Mouse (Mus musculus) cortical plate, adult 2 months (tissue): ENCODE data around the gene Gm17416. TPM values are rescaled to one million over a fixed set of nuclear protein-coding genes. Genes with fewer than 3 reads are reported as not detected.
A peak's percentile ranks its signal among the peaks of the same experiment; 100 is the strongest.

Experiments used
- H3K27ac ChIP-seq: fragments of 200-500 bp; 2 replicates; pipeline ENCODE4 v1.5.1; 2012; ENCODE audit warnings: low read length, control low read depth, inconsistent platforms; ENCODE audit not compliant: insufficient read depth
- H3K4me1 ChIP-seq: fragments of 200-500 bp; 2 replicates; pipeline ENCODE4 v1.6.1; 2011; ENCODE audit warnings: low read length; ENCODE audit not compliant: control insufficient read depth, insufficient read depth
- H3K4me3 ChIP-seq: fragments of 200-500 bp; 2 replicates; pipeline ENCODE4 v1.5.1; 2011; ENCODE audit warnings: mild to moderate bottlenecking, low read length, control low read depth; ENCODE audit not compliant: insufficient read depth
- CTCF ChIP-seq: fragments of 200-500 bp; IDR thresholded peaks from 2 replicates; pipeline ENCODE4 v1.5.1; 2011; ENCODE audit warnings: mild to moderate bottlenecking, control low read depth, low read length; ENCODE audit not compliant: insufficient read depth; ENCODE audit errors: extremely low read depth
- POLR2A ChIP-seq: fragments of 200-500 bp; IDR thresholded peaks from 2 replicates; pipeline ENCODE4 v1.6.1; 2011; ENCODE audit warnings: mild to moderate bottlenecking, low read length, control low read depth; ENCODE audit not compliant: insufficient read depth; ENCODE audit errors: extremely low read depth
- polyA plus RNA-seq: library from polyadenylated mRNA; depleted of rRNA; stranded (reverse); fragments of >200 nt; gene quantifications from 2 replicates; pipeline ENCODE4 v1.2.3, GENCODE M21; 2012

The Gm17416 gene
- polyA plus RNA-seq, 1 experiment, result not detected

- Histone ChIP-seq H3K4me1 (no peaks in the 10 kb centered on the region), H3K27ac (no peak overlapping the region), H3K4me3 (no peak overlapping the region)
- TF ChIP-seq POLR2A, result no peak
- TF ChIP-seq CTCF, result no peak
Observed at GRCm38 (mm10) chr2:152570313-152570712, 1.2 kb downstream of the Gm17416 start.

GRCm38 (mm10) chr2:152572114-152572794 is 3.1 kb downstream of the Gm17416 start, which contains the start of gene Defb21:
Gene Defb21, plus strand, starts transcription at chr2:152572744.
- H3K27ac ChIP-seq, result no peak within 1 kb of the TSS
- H3K4me3 ChIP-seq, result no peak within 1 kb of the TSS
- no peak for TF ChIP-seq POLR2A
- H3K4me1 ChIP-seq, result no peaks in the 10 kb centered on the region

- H3K4me3 ChIP-seq, result no peak overlapping the region
- no peak overlapping the region for H3K27ac ChIP-seq
- H3K4me1 ChIP-seq, result no peaks in the 10 kb centered on the region
- no peak for TF ChIP-seq CTCF
- TF ChIP-seq POLR2A, result no peak
Observed at GRCm38 (mm10) chr2:152573484-152573883, 4.3 kb downstream of the Gm17416 start.

DNA sequence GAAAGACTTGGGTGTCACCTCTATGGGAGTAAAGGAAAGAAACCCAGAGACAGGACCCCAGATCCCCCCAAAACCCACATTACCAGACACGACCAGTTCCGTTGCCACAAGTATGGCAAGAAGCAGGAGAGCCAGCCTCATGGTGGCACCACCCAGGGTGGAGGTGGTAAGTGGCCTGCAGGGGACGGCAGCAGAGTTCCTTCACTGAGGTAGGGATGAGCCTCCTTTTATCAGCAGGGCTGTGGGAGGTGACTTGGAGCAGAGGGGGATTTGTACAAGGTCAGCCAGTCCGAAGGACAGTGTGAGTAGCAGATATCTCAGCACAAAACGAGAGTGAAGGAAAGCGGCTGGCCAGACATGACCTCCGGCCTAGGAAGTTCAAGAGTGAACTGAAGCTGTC is 11.0 kb downstream of the Gm17416 start, which contains the start of gene Defb19:
Gene Defb19 (minus strand): TSS at position 206 of the 400 bp plus-strand sequence.
- TF ChIP-seq POLR2A (no peak), CTCF (no peak)
- Histone ChIP-seq H3K4me1 (no peaks in the 10 kb centered on the region), H3K4me3 (no peak within 1 kb of the TSS), H3K27ac (no peak within 1 kb of the TSS)

- no peak overlapping the region for H3K27ac ChIP-seq
- H3K4me1 ChIP-seq, result no peaks in the 10 kb centered on the region
- no peak for TF ChIP-seq POLR2A
- no peak for TF ChIP-seq CTCF
- no peak overlapping the region for H3K4me3 ChIP-seq
Observed at GRCm38 (mm10) chr2:152580612-152581011, 11.5 kb downstream of the Gm17416 start.

GRCm38 (mm10) chr2:152586926-152587560 is 17.9 kb downstream of the Gm17416 start:
- no peak overlapping the region for H3K4me3 ChIP-seq
- no peak overlapping the region for H3K27ac ChIP-seq
- H3K4me1 ChIP-seq, result no peaks in the 10 kb centered on the region
- TF ChIP-seq POLR2A (no peak), CTCF (peak; percentile 43)

GRCm38 (mm10) chr2:152588450-152588849 is 19.3 kb downstream of the Gm17416 start:
- H3K4me3 ChIP-seq, result no peak overlapping the region
- TF ChIP-seq CTCF (no peak), POLR2A (no peak)
- no peak overlapping the region for H3K27ac ChIP-seq
- no peaks in the 10 kb centered on the region for H3K4me1 ChIP-seq

DNA sequence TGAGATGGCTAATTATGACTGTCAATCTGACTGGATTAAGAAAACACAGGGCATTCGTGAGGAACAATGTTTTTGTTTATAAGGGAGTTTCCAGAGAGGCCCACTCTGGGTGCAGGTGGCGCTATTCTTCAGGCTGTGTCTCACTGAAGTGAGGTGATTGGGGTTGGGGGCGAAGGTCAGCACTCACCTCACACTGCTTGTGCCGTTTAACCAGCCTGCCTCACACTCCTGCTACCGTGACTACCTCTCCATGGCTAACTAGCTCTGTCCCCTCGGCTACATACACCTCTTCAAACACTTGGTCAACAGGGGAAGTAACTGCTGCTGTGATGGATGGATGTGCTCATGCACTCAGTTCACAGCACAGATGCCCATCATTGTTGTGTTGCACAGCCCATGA is 19.9 kb downstream of the Gm17416 start:
- TF ChIP-seq CTCF (no peak), POLR2A (no peak)
- Histone ChIP-seq H3K4me1 (no peaks in the 10 kb centered on the region), H3K27ac (no peak overlapping the region), H3K4me3 (no peak overlapping the region)

DNA sequence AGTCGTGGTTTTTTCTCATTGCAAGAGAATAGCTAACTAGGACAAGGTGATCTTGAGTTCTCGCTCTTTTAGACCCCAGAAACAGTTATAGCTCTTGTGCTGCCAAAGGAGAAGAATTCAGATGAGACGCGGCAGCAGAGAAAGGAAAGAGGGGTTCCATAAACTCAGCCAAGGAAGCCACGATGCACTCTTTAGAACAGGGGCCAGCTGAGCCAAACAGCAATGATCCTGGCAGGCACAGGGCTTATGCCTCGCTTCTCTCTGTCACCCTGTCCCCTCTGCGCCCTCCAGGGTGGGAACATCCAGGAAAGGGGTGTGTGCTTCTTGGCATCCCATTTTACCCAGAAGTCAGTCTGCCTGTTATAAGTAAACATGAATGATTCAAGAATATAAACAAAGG is 30.2 kb downstream of the Gm17416 start, which contains the start of gene Defb45:
Gene Defb45 (minus strand): TSS at position 101 of the 400 bp plus-strand sequence.
- H3K4me3 ChIP-seq, result no peak within 1 kb of the TSS
- no peak for TF ChIP-seq CTCF
- no peak for TF ChIP-seq POLR2A

DNA sequence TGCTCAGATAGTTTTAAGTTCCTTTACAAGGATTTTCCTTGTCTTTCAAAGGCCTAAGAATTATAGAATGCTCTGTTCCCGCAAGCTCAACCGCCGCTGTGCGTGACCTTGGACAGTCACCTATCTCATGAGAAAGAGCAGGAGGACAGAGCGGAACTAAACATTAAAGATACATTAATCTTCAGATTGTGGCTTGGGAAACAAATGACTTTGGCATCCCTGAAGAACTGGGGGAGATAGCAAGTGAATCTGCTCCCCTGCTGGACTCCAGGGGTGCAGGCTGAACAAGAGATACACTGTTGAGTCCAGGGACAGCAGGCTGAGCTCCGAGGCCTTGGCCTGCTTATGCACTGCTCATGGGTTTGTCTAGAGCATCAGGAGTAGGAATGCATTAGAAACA is 30.9 kb downstream of the Gm17416 start:
- Histone ChIP-seq H3K4me1 (no peaks in the 10 kb centered on the region), H3K4me3 (no peak overlapping the region), H3K27ac (no peak overlapping the region)
- TF ChIP-seq POLR2A (no peak), CTCF (no peak)

More for the DNA sequence above, 30.2 kb downstream of the Gm17416 start, which contains the start of gene Defb45:
- no peaks in the 10 kb centered on the region for H3K4me1 ChIP-seq
- no peak within 1 kb of the TSS for H3K27ac ChIP-seq
